Mouse (Mus musculus) lung, embryonic 16.5 days (tissue): ENCODE data around the gene Lgr6. TPM values are rescaled to one million over a fixed set of nuclear protein-coding genes. Genes with fewer than 3 reads are reported as not detected.

Experiments
- ATAC-seq: fragments of 200-750 bp; cut with Nextera tagmentation; 2 replicates; pipeline ENCODE4 v1.8.0; 2017; ENCODE audit warnings: low read depth, mild to moderate bottlenecking, moderate library complexity
- H3K27ac ChIP-seq: fragments of 300-500 bp; sonication (generic); 2 replicates; pipeline ENCODE4 v1.5.1; 2014; ENCODE audit warnings: mild to moderate bottlenecking, control low read depth, low read length
- H3K27me3 ChIP-seq: fragments of 300-500 bp; sonication (generic); 2 replicates; pipeline ENCODE4 v1.6.1; 2014; ENCODE audit warnings: low read depth, low read length, mixed read lengths; ENCODE audit not compliant: control insufficient read depth, insufficient read depth
- H3K36me3 ChIP-seq: fragments of 300-500 bp; sonication (generic); 2 replicates; pipeline ENCODE4 v1.6.1; 2014; ENCODE audit warnings: low read length; ENCODE audit not compliant: control insufficient read depth, insufficient read depth
- H3K4me1 ChIP-seq: fragments of 300-500 bp; sonication (generic); replicated peaks from 2 replicates; pipeline ENCODE4 v1.6.1; 2014; ENCODE audit warnings: low read length, mixed read lengths; ENCODE audit not compliant: control insufficient read depth, insufficient read depth
- H3K4me2 ChIP-seq: fragments of 300-500 bp; sonication (generic); 2 replicates; pipeline ENCODE4 v1.6.1; 2014; ENCODE audit warnings: low read depth, low read length, control low read depth
- H3K4me3 ChIP-seq: fragments of 300-500 bp; sonication (generic); 2 replicates; pipeline ENCODE4 v1.5.1; 2014; ENCODE audit warnings: mild to moderate bottlenecking, low read length, control low read depth
- H3K9ac ChIP-seq: fragments of 300-500 bp; sonication (generic); 2 replicates; pipeline ENCODE4 v1.6.1; 2014; ENCODE audit warnings: low read length, control low read depth
- H3K9me3 ChIP-seq: fragments of 300-500 bp; sonication (generic); 2 replicates; pipeline ENCODE4 v1.6.1; 2016; ENCODE audit warnings: low read length; ENCODE audit not compliant: control insufficient read depth
- WGBS: fragments of 180-500 bp; shearing (Covaris S2); extraction: QIAGEN DNeasy Blood & Tissue Kit; methylation state at CpG from one replicate; pipeline ENCODE4 v1.1.7; 2014; 5-methylcytosine and 5-hydroxymethylcytosine counted together
- polyA plus RNA-seq: library from polyadenylated mRNA; unstranded; fragments of >200 nt; fragmentation: Nextera tagmentation; extraction: Ambion mirVana; gene quantifications from 2 replicates; pipeline ENCODE4 v1.2.1, GENCODE M21; 2015

Gene Lgr6
- 9.2 and 9.9 TPM in 2 replicates for polyA plus RNA-seq

GRCm38 (mm10) chr1:135105124-135105523, at the start of gene Lgr6:
TSS of gene Lgr6 (minus strand) at chr1:135105276.
- Histone ChIP-seq H3K4me3 (peak within 1 kb of the TSS; percentile 51), H3K27me3 (peaks cover 44% of the 10 kb centered on the region), H3K9me3 (no peaks in the 10 kb centered on the region), H3K4me2 (peak within 1 kb of the TSS; percentile 69), H3K9ac (peak within 1 kb of the TSS; percentile 50), H3K4me1 (peaks cover 14% of the 10 kb centered on the region; the same call in 1 of the 2 replicates), H3K27ac (no peak within 1 kb of the TSS), H3K36me3 (no peaks in the 10 kb centered on the region)
- peak; percentile 57 for ATAC-seq
- WGBS: 0% methylated on average over 22 of the region's 40 CpGs

- peak; percentile 76 for ATAC-seq
- peak overlapping the region; percentile 57 for H3K9ac ChIP-seq
- H3K4me3 ChIP-seq: peak overlapping the region; percentile 24; the same call in 1 of the 2 replicates
- H3K36me3 ChIP-seq: peaks cover 14% of the 10 kb centered on the region
- no peaks in the 10 kb centered on the region for H3K27me3 ChIP-seq
- H3K27ac ChIP-seq: peak overlapping the region; percentile 6
- H3K4me1 ChIP-seq: peaks cover 11% of the 10 kb centered on the region; the same call in 1 of the 2 replicates
- 3% methylated on average over 14 of the region's 14 CpGs for WGBS
- H3K4me2 ChIP-seq: peak overlapping the region; percentile 49
- H3K9me3 ChIP-seq: no peaks in the 10 kb centered on the region
Measured at GRCm38 (mm10) chr1:135154411-135154959, 49.4 kb upstream of the Lgr6 start.

- Histone ChIP-seq H3K9ac (peak overlapping the region; percentile 57), H3K9me3 (no peaks in the 10 kb centered on the region), H3K4me1 (peaks cover 10% of the 10 kb centered on the region; the same call in 1 of the 2 replicates), H3K4me3 (peak overlapping the region; percentile 24; the same call in 1 of the 2 replicates), H3K4me2 (peak overlapping the region; percentile 49), H3K27me3 (no peaks in the 10 kb centered on the region), H3K27ac (no peak overlapping the region; the same call in 1 of the 2 replicates), H3K36me3 (peaks cover 14% of the 10 kb centered on the region)
- ATAC-seq: peak; percentile 7; the same call in 1 of the 2 replicates
- WGBS: 22% methylated on average over 10 of the region's 13 CpGs
Measured at GRCm38 (mm10) chr1:135154011-135154410, 48.9 kb upstream of the Lgr6 start.

GRCm38 (mm10) chr1:135148996-135149395, 43.9 kb upstream of the Lgr6 start:
- no peaks in the 10 kb centered on the region for H3K36me3 ChIP-seq
- 52% methylated on average over 5 of the region's 5 CpGs for WGBS
- no peak overlapping the region for H3K4me3 ChIP-seq
- H3K9ac ChIP-seq: no peak overlapping the region
- no peaks in the 10 kb centered on the region for H3K9me3 ChIP-seq
- H3K4me2 ChIP-seq: no peak overlapping the region
- H3K27me3 ChIP-seq: no peaks in the 10 kb centered on the region
- H3K4me1 ChIP-seq: peaks cover 16% of the 10 kb centered on the region
- ATAC-seq: no peak
- peak overlapping the region; percentile 24; the same call in 1 of the 2 replicates for H3K27ac ChIP-seq

GRCm38 (mm10) chr1:135148476-135148875, 43.4 kb upstream of the Lgr6 start:
- ATAC-seq: no peak
- peak overlapping the region; percentile 87 for H3K27ac ChIP-seq
- H3K27me3 ChIP-seq: no peaks in the 10 kb centered on the region
- no peak overlapping the region for H3K9ac ChIP-seq
- H3K4me1 ChIP-seq: peaks cover 15% of the 10 kb centered on the region
- no peaks in the 10 kb centered on the region for H3K36me3 ChIP-seq
- H3K4me2 ChIP-seq: peak overlapping the region; percentile 87
- no peaks in the 10 kb centered on the region for H3K9me3 ChIP-seq
- peak overlapping the region; percentile 96 for H3K4me3 ChIP-seq
- WGBS: 59% methylated on average over 4 of the region's 4 CpGs

- H3K9me3 ChIP-seq: no peaks in the 10 kb centered on the region
- peak overlapping the region; percentile 87 for H3K4me2 ChIP-seq
- ATAC-seq: no peak; the same call in 1 of the 2 replicates
- 5% methylated on average over 7 of the region's 7 CpGs for WGBS
- H3K4me3 ChIP-seq: peak overlapping the region; percentile 96
- H3K4me1 ChIP-seq: peaks cover 15% of the 10 kb centered on the region
- H3K36me3 ChIP-seq: no peaks in the 10 kb centered on the region
- H3K9ac ChIP-seq: peak overlapping the region; percentile 98
- peak overlapping the region; percentile 87 for H3K27ac ChIP-seq
- H3K27me3 ChIP-seq: no peaks in the 10 kb centered on the region
Measured at GRCm38 (mm10) chr1:135147702-135148058, 42.6 kb upstream of the Lgr6 start.

- peak overlapping the region; percentile 87 for H3K27ac ChIP-seq
- H3K9ac ChIP-seq: peak overlapping the region; percentile 98
- H3K4me3 ChIP-seq: peak overlapping the region; percentile 96
- ATAC-seq: peak; percentile 72
- H3K36me3 ChIP-seq: no peaks in the 10 kb centered on the region
- WGBS: under 1% methylated on average over 53 of the region's 69 CpGs
- H3K4me2 ChIP-seq: peak overlapping the region; percentile 87
- H3K27me3 ChIP-seq: no peaks in the 10 kb centered on the region
- H3K4me1 ChIP-seq: peaks cover 15% of the 10 kb centered on the region
- no peaks in the 10 kb centered on the region for H3K9me3 ChIP-seq
Measured at GRCm38 (mm10) chr1:135146946-135147701, 42.0 kb upstream of the Lgr6 start.

GRCm38 (mm10) chr1:135146077-135146945, 41.2 kb upstream of the Lgr6 start, which contains the start of gene Arl8a:
TSS of gene Arl8a (plus strand) at chr1:135146824.
- Histone ChIP-seq H3K4me3 (peak within 1 kb of the TSS; percentile 96), H3K27ac (peak within 1 kb of the TSS; percentile 87), H3K9ac (peak within 1 kb of the TSS; percentile 98), H3K4me1 (peaks cover 15% of the 10 kb centered on the region), H3K27me3 (no peaks in the 10 kb centered on the region), H3K9me3 (no peaks in the 10 kb centered on the region), H3K36me3 (no peaks in the 10 kb centered on the region), H3K4me2 (peak within 1 kb of the TSS; percentile 87)
- 1% methylated on average over 47 of the region's 78 CpGs for WGBS
- ATAC-seq: peak; percentile 92
